Mouse (Mus musculus): ENCODE measurements around the gene Jchain. TPM values are rescaled to one million over a fixed set of nuclear protein-coding genes. Genes with fewer than 3 reads are reported as not detected.

The Jchain gene
- total RNA-seq, 4 experiments from 2014 or later, result 1.7 to 5.9 (median 3.2) TPM

GRCm38 (mm10) chr5:88519232-88519631, 8.5 kb downstream of the Jchain start:
- DNase-seq, result no peak

- DNase-seq, result no peak
Observed at GRCm38 (mm10) chr5:88508990-88509389, 18.7 kb downstream of the Jchain start.

- DNase-seq, result no peak
Observed at GRCm38 (mm10) chr5:88508555-88508954, 19.1 kb downstream of the Jchain start.

GRCm38 (mm10) chr5:88499781-88500180, 27.9 kb downstream of the Jchain start:
- no peak for DNase-seq

GRCm38 (mm10) chr5:88491111-88491510, 36.6 kb downstream of the Jchain start:
- DNase-seq, result no peak

- no peak for DNase-seq
Observed at GRCm38 (mm10) chr5:88489004-88489403, 38.7 kb downstream of the Jchain start.

- DNase-seq, result no peak
Observed at GRCm38 (mm10) chr5:88487675-88488074, 40.0 kb downstream of the Jchain start, which contains the start of gene Enam. TSS of gene Enam (plus strand) at chr5:88487975.

Other genes with a start within 250 kb of the Jchain start
- not detected for gene Prol1, start 210.6 kb downstream of the Jchain start, total RNA-seq (2022)
- gene Amtn, start 151.8 kb downstream of the Jchain start, total RNA-seq (2022), result not detected
- gene Ambn, start 71.9 kb downstream of the Jchain start, total RNA-seq (2022), result not detected
- not detected for gene Enam, start 39.9 kb downstream of the Jchain start, total RNA-seq (2022)
- 10 to 100 TPM; 30.5 to 39.0 (median 35.2) TPM for gene Utp3, start 26.6 kb upstream of the Jchain start, total RNA-seq (2022)
- 10 to 100 TPM; 31.8 to 45.7 (median 40.1) TPM for gene Rufy3, start 37.1 kb upstream of the Jchain start, total RNA-seq (2022)
- gene Grsf1, start 148.3 kb upstream of the Jchain start, total RNA-seq (2022), result 100 to 1,000 TPM; 121 to 154 (median 133) TPM
- 10 to 100 TPM; 33.4 to 37.1 (median 36.0) TPM for gene Mob1b, start 193.0 kb upstream of the Jchain start, total RNA-seq (2022)
- 1 to 10 TPM; 3.2 to 4.0 (median 3.6) TPM for gene Dck, start 237.1 kb upstream of the Jchain start, total RNA-seq (2022)